Mouse (Mus musculus) lung, adult 2 months (tissue): ENCODE measurements around the gene Lhfpl2. TPM values are rescaled to one million over a fixed set of nuclear protein-coding genes. Genes with fewer than 3 reads are reported as not detected.
A peak's percentile ranks its signal among the peaks of the same experiment; 100 is the strongest.

Experiments used
- DNase-seq: peaks from one replicate; pipeline ENCODE4 v3.0.0; 2022
- H3K4me1 ChIP-seq: fragments of 200-500 bp; 2 replicates; pipeline ENCODE4 v1.6.1; 2011; ENCODE audit warnings: low read length; ENCODE audit not compliant: control insufficient read depth, insufficient read depth
- H3K4me3 ChIP-seq: fragments of 200-500 bp; replicated peaks from 2 replicates; pipeline ENCODE3; 2011; ENCODE audit warnings: low read depth, mild to moderate bottlenecking, control low read depth, low read length; ENCODE audit errors: extremely low read depth
- CTCF ChIP-seq: fragments of 200-500 bp; IDR thresholded peaks from 2 replicates; pipeline ENCODE4 v1.5.1; 2011; ENCODE audit warnings: mild to moderate bottlenecking, low read length, control low read depth; ENCODE audit not compliant: insufficient read depth
- POLR2A ChIP-seq: fragments of 200-500 bp; IDR thresholded peaks from 2 replicates; pipeline ENCODE4 v1.6.1; 2011; ENCODE audit warnings: low read depth, mild to moderate bottlenecking, control low read depth, low read length, borderline replicate concordance; ENCODE audit errors: extremely low read depth
- WGBS: fragments of 180-500 bp; shearing (Covaris S2); methylation state at CpG from one replicate; pipeline ENCODE4 v1.1.7; 2018; 5-methylcytosine and 5-hydroxymethylcytosine counted together
- polyA plus RNA-seq: library from polyadenylated mRNA; depleted of rRNA; stranded (reverse); fragments of >200 nt; gene quantifications from 2 replicates; pipeline ENCODE4 v1.2.3, GENCODE M21; 2012

The Lhfpl2 gene
- polyA plus RNA-seq, 1 experiment, result 9.9 TPM

- H3K4me3 ChIP-seq, result no peak overlapping the region
- TF ChIP-seq POLR2A, result no peak
- TF ChIP-seq CTCF, result no peak
- 54% methylated on average over 8 of the region's 8 CpGs for WGBS
- peaks cover 2% of the 10 kb centered on the region; the same call in 1 of the 2 replicates for H3K4me1 ChIP-seq
- DNase-seq, result no peak
These were observed 125.9 kb downstream of the Lhfpl2 start for GRCm38 (mm10) chr13:94183372-94184021.

GRCm38 (mm10) chr13:94184726-94185456 lies 127.3 kb downstream of the Lhfpl2 start:
- no peak for DNase-seq
- 65% methylated on average over 10 of the region's 10 CpGs for WGBS
- H3K4me3 ChIP-seq, result no peak overlapping the region
- peaks cover 2% of the 10 kb centered on the region; the same call in 1 of the 2 replicates for H3K4me1 ChIP-seq
- TF ChIP-seq CTCF, result no peak
- no peak for TF ChIP-seq POLR2A

- no peak overlapping the region for H3K4me3 ChIP-seq
- peaks cover 2% of the 10 kb centered on the region; the same call in 1 of the 2 replicates for H3K4me1 ChIP-seq
- no peak for TF ChIP-seq CTCF
- no peak for TF ChIP-seq POLR2A
- 70% methylated on average over 6 of the region's 6 CpGs for WGBS
- no peak for DNase-seq
These were observed 128.0 kb downstream of the Lhfpl2 start for GRCm38 (mm10) chr13:94185631-94186030.

GRCm38 (mm10) chr13:94188200-94189086 lies 130.8 kb downstream of the Lhfpl2 start:
- TF ChIP-seq POLR2A (no peak), CTCF (no peak)
- no peaks in the 10 kb centered on the region for H3K4me1 ChIP-seq
- no peak for DNase-seq
- no peak overlapping the region for H3K4me3 ChIP-seq
- WGBS, result 80% methylated on average over 10 of the region's 10 CpGs

- no peak for TF ChIP-seq CTCF
- no peak for TF ChIP-seq POLR2A
- no peak overlapping the region for H3K4me3 ChIP-seq
- 89% methylated on average over 1 of the region's 1 CpGs for WGBS
- H3K4me1 ChIP-seq, result no peaks in the 10 kb centered on the region
- DNase-seq, result no peak
These were observed 132.8 kb downstream of the Lhfpl2 start for GRCm38 (mm10) chr13:94190386-94190785.

GRCm38 (mm10) chr13:94193227-94193626 lies 135.6 kb downstream of the Lhfpl2 start:
- H3K4me3 ChIP-seq, result no peak overlapping the region
- DNase-seq, result no peak
- H3K4me1 ChIP-seq, result no peaks in the 10 kb centered on the region
- TF ChIP-seq CTCF (no peak), POLR2A (no peak)
- WGBS, result 87% methylated on average over 4 of the region's 4 CpGs

GRCm38 (mm10) chr13:94198616-94199015 lies 141.0 kb downstream of the Lhfpl2 start:
- H3K4me3 ChIP-seq, result no peak overlapping the region
- TF ChIP-seq CTCF, result no peak
- TF ChIP-seq POLR2A, result no peak
- no peaks in the 10 kb centered on the region for H3K4me1 ChIP-seq
- WGBS, result 83% methylated on average over 6 of the region's 6 CpGs
- no peak for DNase-seq

GRCm38 (mm10) chr13:94199829-94200228 lies 142.2 kb downstream of the Lhfpl2 start:
- WGBS, result 60% methylated on average over 8 of the region's 8 CpGs
- DNase-seq, result no peak

GRCm38 (mm10) chr13:94205234-94205633 lies 147.6 kb downstream of the Lhfpl2 start:
- WGBS, result 7% methylated on average over 6 of the region's 6 CpGs
- Histone ChIP-seq H3K4me1 (no peaks in the 10 kb centered on the region), H3K4me3 (no peak overlapping the region)
- DNase-seq, result no peak
- TF ChIP-seq POLR2A (no peak), CTCF (peak; percentile 84)

More at GRCm38 (mm10) chr13:94199829-94200228, 142.2 kb downstream of the Lhfpl2 start:
- H3K4me3 ChIP-seq, result no peak overlapping the region
- TF ChIP-seq CTCF (no peak), POLR2A (no peak)
- H3K4me1 ChIP-seq, result no peaks in the 10 kb centered on the region
